Mouse (Mus musculus) CH12.LX (cell line): Measurements from ENCODE around the gene Chic1. TPM values are rescaled to one million over a fixed set of nuclear protein-coding genes. Genes with fewer than 3 reads are reported as not detected.

Experiments
- DNase-seq: peaks from one replicate; pipeline ENCODE4 v3.0.0-alpha.2; 2013; ENCODE audit errors: extremely low read depth
- H3K27ac ChIP-seq: 2 replicates; pipeline ENCODE4 v1.5.1; 2012; ENCODE audit warnings: low read depth, mild to moderate bottlenecking, control low read depth, moderate library complexity; ENCODE audit not compliant: insufficient read depth
- H3K27me3 ChIP-seq: replicated peaks from 2 replicates; pipeline ENCODE3; 2012; ENCODE audit warnings: inconsistent platforms
- H3K36me3 ChIP-seq, 2 experiments: replicated peaks in 1 of 2; 2 replicates each; pipeline versions ENCODE3 to v1.6.1; 2012; ENCODE audit warnings: inconsistent platforms in 1 of 2, low read length in 1 of 2, mild to moderate bottlenecking in 1 of 2, mixed read lengths in 1 of 2, moderate library complexity in 1 of 2; ENCODE audit not compliant: control insufficient read depth in 1 of 2, insufficient read depth in 1 of 2
- H3K4me1 ChIP-seq, 2 experiments: 2 replicates each; pipeline ENCODE4 v1.6.1; 2012; ENCODE audit warnings: inconsistent platforms in 1 of 2, moderate library complexity in 1 of 2; ENCODE audit not compliant: insufficient read depth in 2 of 2, control insufficient read depth in 1 of 2
- H3K4me2 ChIP-seq: 2 replicates; pipeline ENCODE4 v1.6.1; 2012; ENCODE audit warnings: low read depth, mild to moderate bottlenecking, control low read depth; ENCODE audit not compliant: poor library complexity, insufficient read depth, severe bottlenecking
- H3K4me3 ChIP-seq, 3 experiments: fragments of 150-350 bp in 1 of 3; sonication (generic) in 1 of 3; replicated peaks in 1 of 3; 2 replicates each; pipeline versions ENCODE3 to v1.5.1; 2011 to 2012; ENCODE audit warnings: low read depth in 2 of 3, low read length in 2 of 3, mild to moderate bottlenecking in 2 of 3, moderate library complexity in 2 of 3, control low read depth in 1 of 3, improper control_type of control experiment in 1 of 3, inconsistent platforms in 1 of 3, mixed read lengths in 1 of 3; ENCODE audit not compliant: poor library complexity in 1 of 3
- H3K79me2 ChIP-seq: replicated peaks from 2 replicates; pipeline ENCODE4 v1.6.1; 2012; ENCODE audit warnings: mild to moderate bottlenecking, moderate library complexity; ENCODE audit not compliant: control insufficient read depth, poor library complexity, insufficient read depth, severe bottlenecking; ENCODE audit errors: extremely low read depth
- H3K9ac ChIP-seq: 2 replicates; pipeline ENCODE4 v1.6.1; 2012; ENCODE audit warnings: low read depth, mild to moderate bottlenecking, control low read depth, moderate library complexity; ENCODE audit not compliant: insufficient read depth
- H3K9me3 ChIP-seq: replicated peaks from 2 replicates; pipeline ENCODE3; 2012; ENCODE audit warnings: low read length, inconsistent platforms, mixed read lengths
- CHD1 ChIP-seq: IDR thresholded peaks from 2 replicates; pipeline ENCODE4 v1.6.1; 2012; ENCODE audit warnings: low read depth, low read length, improper control_type of control experiment, inconsistent platforms
- CTCF ChIP-seq, 2 experiments: IDR thresholded peaks in 1 of 2; conservative IDR thresholded peaks in 1 of 2; 2 replicates each; pipeline ENCODE4 v1.5.1; 2011 to 2012; ENCODE audit warnings: low read depth in 2 of 2, low read length in 2 of 2, improper control_type of control experiment in 1 of 2, inconsistent platforms in 1 of 2, mild to moderate bottlenecking in 1 of 2, moderate library complexity in 1 of 2
- EP300 ChIP-seq: IDR thresholded peaks from 2 replicates; pipeline ENCODE4 v1.6.1; 2011; ENCODE audit warnings: low read length, improper control_type of control experiment
- ETS1 ChIP-seq: conservative IDR thresholded peaks from 2 replicates; pipeline ENCODE4 v1.6.1; 2012; ENCODE audit warnings: low read depth, mild to moderate bottlenecking, inconsistent platforms, low read length, improper control_type of control experiment, moderate library complexity
- IRF4 ChIP-seq: IDR thresholded peaks from 2 replicates; pipeline ENCODE4 v1.6.1; 2014; ENCODE audit warnings: low read depth, mild to moderate bottlenecking, inconsistent platforms, low read length, improper control_type of control experiment
- MAX ChIP-seq: IDR thresholded peaks from 2 replicates; pipeline ENCODE4 v1.6.1; 2011; ENCODE audit warnings: low read length, improper control_type of control experiment
- MEF2A ChIP-seq: IDR thresholded peaks from 2 replicates; pipeline ENCODE4 v1.6.1; 2014; ENCODE audit warnings: low read depth, mild to moderate bottlenecking, inconsistent platforms, low read length, improper control_type of control experiment, borderline replicate concordance
- MYC ChIP-seq: IDR thresholded peaks from 2 replicates; pipeline ENCODE4 v1.6.1; 2011; ENCODE audit warnings: low read depth, mild to moderate bottlenecking, improper control_type of control experiment, low read length
- NRF1 ChIP-seq: IDR thresholded peaks from 2 replicates; pipeline ENCODE4 v1.6.1; 2014; ENCODE audit warnings: low read depth, mild to moderate bottlenecking, inconsistent platforms, low read length, improper control_type of control experiment, moderate library complexity
- PAX5 ChIP-seq: IDR thresholded peaks from 2 replicates; pipeline ENCODE4 v1.6.1; 2012; ENCODE audit warnings: low read length, inconsistent platforms, mixed read lengths
- RAD21 ChIP-seq: IDR thresholded peaks from 2 replicates; pipeline ENCODE4 v1.6.1; 2011; ENCODE audit warnings: low read depth, mild to moderate bottlenecking, low read length, improper control_type of control experiment, moderate library complexity
- RCOR1 ChIP-seq: conservative IDR thresholded peaks from 2 replicates; pipeline ENCODE4 v1.6.1; 2012; ENCODE audit warnings: low read depth, mild to moderate bottlenecking, inconsistent platforms, low read length, improper control_type of control experiment
- SIN3A ChIP-seq: IDR thresholded peaks from 2 replicates; pipeline ENCODE4 v1.6.1; 2012; ENCODE audit warnings: low read length, improper control_type of control experiment, inconsistent platforms
- SMC3 ChIP-seq: IDR thresholded peaks from 2 replicates; pipeline ENCODE4 v1.6.1; 2011; ENCODE audit warnings: low read depth, low read length, improper control_type of control experiment
- TBP ChIP-seq: conservative IDR thresholded peaks from 2 replicates; pipeline ENCODE4 v1.6.1; 2011; ENCODE audit warnings: low read depth, low read length, improper control_type of control experiment
- USF1 ChIP-seq: IDR thresholded peaks from 2 replicates; pipeline ENCODE4 v1.6.1; 2014; ENCODE audit warnings: low read depth, mild to moderate bottlenecking, inconsistent platforms, low read length, improper control_type of control experiment
- USF2 ChIP-seq: conservative IDR thresholded peaks from 2 replicates; pipeline ENCODE4 v1.6.1; 2011; ENCODE audit warnings: low read depth, low read length, improper control_type of control experiment
- ZMIZ1 ChIP-seq: IDR thresholded peaks from 2 replicates; pipeline ENCODE4 v1.6.1; 2012; ENCODE audit warnings: low read depth, mild to moderate bottlenecking, inconsistent platforms, low read length, improper control_type of control experiment
- dilution Hi-C: fragments of 300-500 bp; cut with MboI; formaldehyde crosslinking; loops from 2 replicates; pipeline ENCODE4 v1.14.3; 2020; ENCODE audit warnings: low sequenced_read_pairs; ENCODE audit not compliant: extremely low pct_unique_long_range_greater_than_20kb, extremely low pct_ligation_motif_present
- in situ Hi-C: fragments of 300-500 bp; cut with MboI; formaldehyde crosslinking; loops from 3 replicates; pipeline ENCODE4 v1.14.3; 2019; ENCODE audit warnings: low sequenced_read_pairs, low pct_ligation_motif_present, low pct_unique_long_range_greater_than_20kb, mixed read lengths
- polyA plus RNA-seq: library from polyadenylated mRNA; unstranded; fragments of >175 nt; gene quantifications from 2 replicates; pipeline ENCODE4 v1.2.1, GENCODE M21; 2012; ENCODE audit warnings: low read depth; ENCODE audit not compliant: insufficient read length
- total RNA-seq, 2 experiments: library from RNA; depleted of rRNA; stranded (reverse); fragments of 300-350 nt in 1 of 2; fragments of >200 nt in 1 of 2; gene quantifications; 2 replicates each; pipeline ENCODE4 v1.2.3; 2012 to 2014

The Chic1 gene
- total and polyA plus RNA-seq, 3 experiments = not detected

- in situ Hi-C loops = loop anchor here (25.0 kb wide), 1 partner anchor 179 kb away; no protein-coding TSS in a partner anchor
- H3K79me2 ChIP-seq = no peaks in the 10 kb centered on the region
- no peaks in the 10 kb centered on the region for H3K36me3 ChIP-seq
- TF ChIP-seq MEF2A (no peak), NRF1 (no peak), RCOR1 (no peak), SIN3A (no peak), RAD21 (peak; percentile 80), IRF4 (no peak), EP300 (no peak), CHD1 (no peak), USF2 (no peak), TBP (no peak), ETS1 (no peak), MYC (no peak), CTCF (conservative IDR thresholded peaks at IDR 0.05 in 1 of 2, IDR thresholded peaks at IDR 0.05 in 1 of 2; ENCODE audit: low read depth in 2 of 2, low read length in 2 of 2) (peak; percentile 37 to 80), ZMIZ1 (no peak), USF1 (no peak), MAX (no peak), SMC3 (peak; percentile 41)
- dilution Hi-C loops = no loop called here
- H3K9ac ChIP-seq = no peak overlapping the region
- no peaks in the 10 kb centered on the region for H3K9me3 ChIP-seq
- no peak overlapping the region for H3K4me2 ChIP-seq
- H3K4me1 ChIP-seq = no peaks in the 10 kb centered on the region
- no peak overlapping the region for H3K4me3 ChIP-seq
- H3K27me3 ChIP-seq = no peaks in the 10 kb centered on the region
- no peak overlapping the region for H3K27ac ChIP-seq
- DNase-seq = peak; percentile 43
Observed at GRCm38 (mm10) chrX:103440803-103441202, 84.5 kb downstream of the Chic1 start.

- dilution Hi-C loops (no loop called here), in situ Hi-C loops (loop anchor here (25.0 kb wide), 1 partner anchor 181 kb away; no protein-coding TSS in a partner anchor)
- no peak overlapping the region for H3K4me3 ChIP-seq
- H3K9me3 ChIP-seq = no peaks in the 10 kb centered on the region
- peak; percentile 50 for DNase-seq
- no peak overlapping the region for H3K4me2 ChIP-seq
- no peaks in the 10 kb centered on the region for H3K27me3 ChIP-seq
- no peaks in the 10 kb centered on the region for H3K36me3 ChIP-seq
- H3K27ac ChIP-seq = no peak overlapping the region
- TF ChIP-seq PAX5 (no peak), RAD21 (peak; percentile 8), CTCF (conservative IDR thresholded peaks at IDR 0.05 in 1 of 2, IDR thresholded peaks at IDR 0.05 in 1 of 2; ENCODE audit: low read depth in 2 of 2, low read length in 2 of 2) (peak; percentile 32 to 56; a peak in 3 of 4 replicates)
- H3K4me1 ChIP-seq = no peaks in the 10 kb centered on the region
- no peak overlapping the region for H3K9ac ChIP-seq
- H3K79me2 ChIP-seq = no peaks in the 10 kb centered on the region
Observed at GRCm38 (mm10) chrX:103443755-103444154, 87.5 kb downstream of the Chic1 start.

Other genes starting within 250 kb of the Chic1 start
- gene Nap1l2, start 169.8 kb upstream of the Chic1 start, total RNA-seq (2012; rRNA removed) = 1.2 and 1.3 TPM in 2 replicates
- 3.9 and 5.6 TPM in 2 replicates for gene Nap1l2, start 169.8 kb upstream of the Chic1 start, total RNA-seq (2014; rRNA removed)
- gene Nap1l2, start 169.8 kb upstream of the Chic1 start, polyA plus RNA-seq = 3.9 and 4.3 TPM in 2 replicates
- gene Cdx4, start 35.1 kb upstream of the Chic1 start, total RNA-seq (2012; rRNA removed) = not detected in 2 replicates
- not detected in 2 replicates for gene Cdx4, start 35.1 kb upstream of the Chic1 start, total RNA-seq (2014; rRNA removed)
- gene Cdx4, start 35.1 kb upstream of the Chic1 start, polyA plus RNA-seq = not detected in 2 replicates
- not detected in 2 replicates for gene Tsx, start 58.0 kb downstream of the Chic1 start, total RNA-seq (2012; rRNA removed)
- not detected in 2 replicates for gene Tsx, start 58.0 kb downstream of the Chic1 start, total RNA-seq (2014; rRNA removed)
- not detected in 2 replicates for gene Tsx, start 58.0 kb downstream of the Chic1 start, polyA plus RNA-seq
- not detected in 2 replicates for gene Gm26992, start 65.5 kb downstream of the Chic1 start, total RNA-seq (2012; rRNA removed)
- gene Gm26992, start 65.5 kb downstream of the Chic1 start, total RNA-seq (2014; rRNA removed) = not detected in 2 replicates
- gene Gm26992, start 65.5 kb downstream of the Chic1 start, polyA plus RNA-seq = not detected in 2 replicates